Mouse (Mus musculus) embryonic facial prominence, embryonic 11.5 days (tissue): ENCODE results near the gene Ttc39a. TPM values are rescaled to one million over a fixed set of nuclear protein-coding genes. Genes with fewer than 3 reads are reported as not detected.
A peak's percentile ranks its signal among the peaks of the same experiment; 100 is the strongest.

Experiments used
- ATAC-seq: fragments of 200-750 bp; cut with Nextera tagmentation; replicated peaks from 2 replicates; pipeline ENCODE4 v1.8.0; 2017; ENCODE audit warnings: low read depth; ENCODE audit not compliant: insufficient number of reproducible peaks, low FRiP score, low TSS enrichment
- DNase-seq: peaks from one replicate; pipeline ENCODE4 v3.0.0-alpha.2; 2015; ENCODE audit warnings: low spot score
- H3K27ac ChIP-seq: fragments of 300-500 bp; sonication (generic); replicated peaks from 2 replicates; pipeline ENCODE4 v1.5.1; 2014; ENCODE audit warnings: mild to moderate bottlenecking, low read depth, low read length, control low read depth
- H3K27me3 ChIP-seq: fragments of 300-500 bp; sonication (generic); 2 replicates; pipeline ENCODE4 v1.6.1; 2014; ENCODE audit warnings: mild to moderate bottlenecking, low read length, moderate library complexity, mixed read lengths; ENCODE audit not compliant: control insufficient read depth, insufficient read depth
- H3K36me3 ChIP-seq: fragments of 300-500 bp; sonication (generic); replicated peaks from 2 replicates; pipeline ENCODE4 v1.6.1; 2014; ENCODE audit warnings: low read depth, mild to moderate bottlenecking, low read length, moderate library complexity, mixed read lengths; ENCODE audit not compliant: control insufficient read depth, insufficient read depth
- H3K4me1 ChIP-seq: fragments of 300-500 bp; sonication (generic); 2 replicates; pipeline ENCODE4 v1.6.1; 2014; ENCODE audit warnings: low read length, mixed read lengths; ENCODE audit not compliant: control insufficient read depth, insufficient read depth
- H3K4me2 ChIP-seq: fragments of 300-500 bp; sonication (generic); 2 replicates; pipeline ENCODE4 v1.6.1; 2014; ENCODE audit warnings: low read depth, mild to moderate bottlenecking, control low read depth, low read length, moderate library complexity
- H3K4me3 ChIP-seq: fragments of 300-500 bp; sonication (generic); 2 replicates; pipeline ENCODE4 v1.5.1; 2014; ENCODE audit warnings: low read depth, low read length, control low read depth
- H3K9ac ChIP-seq: fragments of 300-500 bp; sonication (generic); replicated peaks from 2 replicates; pipeline ENCODE4 v1.6.1; 2014; ENCODE audit warnings: mild to moderate bottlenecking, control low read depth, low read length
- H3K9me3 ChIP-seq: fragments of 300-500 bp; sonication (generic); replicated peaks from 2 replicates; pipeline ENCODE4 v1.6.1; 2016; ENCODE audit warnings: mild to moderate bottlenecking, low read length, inconsistent platforms, mixed read lengths; ENCODE audit not compliant: control insufficient read depth
- WGBS: fragments of 180-500 bp; shearing (Covaris S2); extraction: QIAGEN DNeasy Blood & Tissue Kit; methylation state at CpG from one replicate; pipeline ENCODE4 v1.1.7; 2014; 5-methylcytosine and 5-hydroxymethylcytosine counted together
- polyA plus RNA-seq: library from polyadenylated mRNA; unstranded; fragments of >200 nt; fragmentation: Nextera tagmentation; extraction: Ambion mirVana; gene quantifications from 2 replicates; pipeline ENCODE4 v1.2.1, GENCODE M21; 2014

Ttc39a gene
- polyA plus RNA-seq, 1 experiment from 2014 or later, result 4.8 TPM

GRCm38 (mm10) chr4:109437913-109438878 lies 31.8 kb downstream of the Ttc39a start:
- Histone ChIP-seq H3K27me3 (no peaks in the 10 kb centered on the region), H3K9me3 (no peaks in the 10 kb centered on the region), H3K4me2 (no peak overlapping the region), H3K36me3 (no peaks in the 10 kb centered on the region), H3K4me3 (no peak overlapping the region), H3K9ac (no peak overlapping the region), H3K4me1 (no peaks in the 10 kb centered on the region), H3K27ac (no peak overlapping the region)
- ATAC-seq (peak; percentile 58), DNase-seq (peak; percentile 79)
- WGBS, result 53% methylated on average over 9 of the region's 9 CpGs

- Histone ChIP-seq H3K9me3 (no peaks in the 10 kb centered on the region), H3K4me1 (no peaks in the 10 kb centered on the region), H3K27ac (no peak overlapping the region), H3K9ac (no peak overlapping the region), H3K36me3 (no peaks in the 10 kb centered on the region), H3K27me3 (no peaks in the 10 kb centered on the region), H3K4me2 (no peak overlapping the region), H3K4me3 (no peak overlapping the region)
- WGBS, result 77% methylated on average over 8 of the region's 8 CpGs
- DNase-seq, result no peak
- ATAC-seq, result no peak
Measured at GRCm38 (mm10) chr4:109439101-109439500, 32.7 kb downstream of the Ttc39a start.

- no peaks in the 10 kb centered on the region for H3K9me3 ChIP-seq
- WGBS, result 70% methylated on average over 3 of the region's 3 CpGs
- no peak overlapping the region for H3K9ac ChIP-seq
- H3K4me2 ChIP-seq, result no peak overlapping the region
- no peaks in the 10 kb centered on the region for H3K36me3 ChIP-seq
- DNase-seq (no peak), ATAC-seq (no peak)
- no peak overlapping the region for H3K27ac ChIP-seq
- no peaks in the 10 kb centered on the region for H3K4me1 ChIP-seq
- no peaks in the 10 kb centered on the region for H3K27me3 ChIP-seq
- H3K4me3 ChIP-seq, result no peak overlapping the region
Measured at GRCm38 (mm10) chr4:109439825-109440248, 33.4 kb downstream of the Ttc39a start.

- Histone ChIP-seq H3K27me3 (no peaks in the 10 kb centered on the region), H3K36me3 (no peaks in the 10 kb centered on the region), H3K27ac (no peak overlapping the region), H3K4me3 (no peak overlapping the region), H3K4me1 (no peaks in the 10 kb centered on the region), H3K9ac (no peak overlapping the region), H3K4me2 (no peak overlapping the region), H3K9me3 (no peaks in the 10 kb centered on the region)
- WGBS, result 93% methylated on average over 5 of the region's 5 CpGs
- ATAC-seq, result no peak
- no peak for DNase-seq
Measured at GRCm38 (mm10) chr4:109440381-109440780, 34.0 kb downstream of the Ttc39a start.

- H3K9ac ChIP-seq, result no peak overlapping the region
- no peaks in the 10 kb centered on the region for H3K9me3 ChIP-seq
- no peak overlapping the region for H3K4me3 ChIP-seq
- no peaks in the 10 kb centered on the region for H3K36me3 ChIP-seq
- H3K4me2 ChIP-seq, result no peak overlapping the region
- DNase-seq, result no peak
- H3K27me3 ChIP-seq, result no peaks in the 10 kb centered on the region
- H3K27ac ChIP-seq, result no peak overlapping the region
- no peaks in the 10 kb centered on the region for H3K4me1 ChIP-seq
- no peak for ATAC-seq
- WGBS, result 93% methylated on average over 3 of the region's 3 CpGs
Measured at GRCm38 (mm10) chr4:109441000-109441399, 34.6 kb downstream of the Ttc39a start.

- H3K27ac ChIP-seq, result no peak overlapping the region
- no peaks in the 10 kb centered on the region for H3K27me3 ChIP-seq
- no peak overlapping the region for H3K9ac ChIP-seq
- no peak overlapping the region for H3K4me2 ChIP-seq
- H3K36me3 ChIP-seq, result no peaks in the 10 kb centered on the region
- no peaks in the 10 kb centered on the region for H3K9me3 ChIP-seq
- ATAC-seq (no peak), DNase-seq (no peak)
- 84% methylated on average over 7 of the region's 7 CpGs for WGBS
- H3K4me1 ChIP-seq, result no peaks in the 10 kb centered on the region
- H3K4me3 ChIP-seq, result no peak overlapping the region
Measured at GRCm38 (mm10) chr4:109442126-109442525, 35.7 kb downstream of the Ttc39a start.

GRCm38 (mm10) chr4:109442649-109443048 lies 36.2 kb downstream of the Ttc39a start:
- Histone ChIP-seq H3K27ac (no peak overlapping the region), H3K9ac (no peak overlapping the region), H3K4me3 (no peak overlapping the region), H3K27me3 (no peaks in the 10 kb centered on the region), H3K4me2 (no peak overlapping the region), H3K36me3 (no peaks in the 10 kb centered on the region), H3K4me1 (no peaks in the 10 kb centered on the region), H3K9me3 (no peaks in the 10 kb centered on the region)
- DNase-seq (no peak), ATAC-seq (no peak)
- 82% methylated on average over 4 of the region's 4 CpGs for WGBS

GRCm38 (mm10) chr4:109444471-109444870 lies 38.0 kb downstream of the Ttc39a start:
- WGBS, result 83% methylated on average over 6 of the region's 6 CpGs
- no peak for DNase-seq
- Histone ChIP-seq H3K9ac (no peak overlapping the region), H3K9me3 (no peaks in the 10 kb centered on the region), H3K4me1 (no peaks in the 10 kb centered on the region), H3K27me3 (no peaks in the 10 kb centered on the region), H3K27ac (no peak overlapping the region), H3K4me2 (no peak overlapping the region), H3K36me3 (no peaks in the 10 kb centered on the region), H3K4me3 (no peak overlapping the region)
- no peak for ATAC-seq
